Mouse (Mus musculus) stomach, embryonic 14.5 days (tissue): ENCODE data around the gene Armc9. TPM values are rescaled to one million over a fixed set of nuclear protein-coding genes. Genes with fewer than 3 reads are reported as not detected.
A peak's percentile ranks its signal among the peaks of the same experiment; 100 is the strongest.

Experiments used
- ATAC-seq: fragments of 200-750 bp; cut with Nextera tagmentation; 2 replicates; pipeline ENCODE4 v1.8.0; 2017; ENCODE audit warnings: low read depth, moderate TSS enrichment; ENCODE audit not compliant: insufficient number of reproducible peaks, insufficient read depth, low FRiP score
- H3K27ac ChIP-seq: fragments of 300-500 bp; sonication (generic); 2 replicates; pipeline ENCODE4 v1.5.1; 2014; ENCODE audit warnings: mild to moderate bottlenecking, low read length, moderate library complexity, mixed read lengths
- H3K27me3 ChIP-seq: fragments of 300-500 bp; sonication (generic); 2 replicates; pipeline ENCODE4 v1.6.1; 2014; ENCODE audit warnings: low read length, control low read depth, mixed read lengths; ENCODE audit not compliant: control insufficient read depth, insufficient read depth
- H3K36me3 ChIP-seq: fragments of 300-500 bp; sonication (generic); 2 replicates; pipeline ENCODE4 v1.6.1; 2014; ENCODE audit warnings: mild to moderate bottlenecking, control low read depth, low read length, moderate library complexity, mixed read lengths; ENCODE audit not compliant: control insufficient read depth, insufficient read depth
- H3K4me1 ChIP-seq: fragments of 300-500 bp; sonication (generic); 2 replicates; pipeline ENCODE4 v1.6.1; 2014; ENCODE audit warnings: low read length, control low read depth, mixed read lengths; ENCODE audit not compliant: control insufficient read depth, insufficient read depth
- H3K4me2 ChIP-seq: fragments of 300-500 bp; sonication (generic); replicated peaks from 2 replicates; pipeline ENCODE4 v1.6.1; 2014; ENCODE audit warnings: low read depth, low read length, control low read depth
- H3K4me3 ChIP-seq: fragments of 300-500 bp; sonication (generic); 2 replicates; pipeline ENCODE4 v1.5.1; 2014; ENCODE audit warnings: low read depth, low read length, control low read depth
- H3K9ac ChIP-seq: fragments of 300-500 bp; sonication (generic); replicated peaks from 2 replicates; pipeline ENCODE4 v1.6.1; 2014; ENCODE audit warnings: low read depth, mild to moderate bottlenecking, control low read depth, low read length, moderate library complexity, mixed read lengths
- H3K9me3 ChIP-seq: fragments of 300-500 bp; sonication (generic); 2 replicates; pipeline ENCODE4 v1.6.1; 2016; ENCODE audit warnings: low read depth, low read length, control low read depth; ENCODE audit not compliant: control insufficient read depth
- WGBS: fragments of 180-500 bp; shearing (Covaris S2); extraction: QIAGEN DNeasy Blood & Tissue Kit; methylation state at CpG from one replicate; pipeline ENCODE4 v1.1.7; 2014; 5-methylcytosine and 5-hydroxymethylcytosine counted together
- polyA plus RNA-seq: library from polyadenylated mRNA; unstranded; fragments of >200 nt; fragmentation: Nextera tagmentation; extraction: Ambion mirVana; gene quantifications from 2 replicates; pipeline ENCODE4 v1.2.1, GENCODE M21; 2014

Gene Armc9
- polyA plus RNA-seq, 1 experiment from 2014 or later: 30.1 TPM

DNA sequence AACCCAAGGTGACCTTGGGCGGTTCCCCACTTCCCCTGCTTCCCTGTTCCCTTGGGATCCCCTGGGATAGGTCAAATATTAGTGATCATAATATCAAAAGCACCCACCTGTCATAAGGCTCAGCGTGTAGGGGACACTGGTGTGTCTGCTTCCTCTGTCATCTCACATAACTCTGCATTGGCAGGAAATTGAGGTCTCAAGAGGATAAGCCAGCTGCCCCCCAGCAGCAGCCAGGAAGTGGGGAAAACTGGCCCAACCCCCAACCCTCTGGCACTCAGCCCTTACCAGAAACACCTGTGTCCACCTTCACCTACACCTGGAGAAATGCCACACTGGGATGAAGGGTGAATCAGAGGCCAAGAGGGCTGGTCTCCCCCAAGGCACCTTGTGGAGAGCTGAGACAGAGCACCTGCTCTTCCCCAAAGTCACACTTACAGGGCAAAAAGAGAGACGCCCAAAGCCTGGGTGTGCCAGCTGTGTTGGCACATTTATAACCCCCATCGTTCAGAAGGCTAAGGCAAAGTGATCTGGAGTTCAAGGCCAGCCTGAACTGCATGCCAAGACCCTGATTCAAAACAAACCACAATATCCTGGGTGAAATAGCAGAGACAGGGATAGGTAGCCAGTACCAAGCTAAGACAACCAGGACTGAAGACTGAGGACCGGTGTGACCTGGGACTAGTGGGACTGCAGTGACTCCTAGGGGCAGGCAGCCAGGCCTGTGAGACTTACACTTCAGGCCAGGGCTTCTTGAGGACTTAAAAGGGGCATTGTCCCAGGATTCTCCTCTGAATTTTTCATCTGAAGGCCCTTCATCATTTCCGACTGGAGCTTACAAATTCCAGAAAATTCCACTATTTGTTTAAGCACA lies 146.9 kb downstream of the Armc9 start:
- H3K4me2 ChIP-seq: no peak overlapping the region
- no peaks in the 10 kb centered on the region for H3K9me3 ChIP-seq
- WGBS: 49% methylated on average over 6 of the region's 6 CpGs
- no peaks in the 10 kb centered on the region for H3K36me3 ChIP-seq
- H3K4me1 ChIP-seq: 0 out of 2 replicates have a peak, but pooled peaks cover 7% of the 10 kb centered on the region
- H3K27me3 ChIP-seq: peaks cover 8% of the 10 kb centered on the region; the same call in 1 of the 2 replicates
- H3K4me3 ChIP-seq: no peak overlapping the region
- no peak overlapping the region for H3K9ac ChIP-seq
- ATAC-seq: no peak
- no peak overlapping the region for H3K27ac ChIP-seq

DNA sequence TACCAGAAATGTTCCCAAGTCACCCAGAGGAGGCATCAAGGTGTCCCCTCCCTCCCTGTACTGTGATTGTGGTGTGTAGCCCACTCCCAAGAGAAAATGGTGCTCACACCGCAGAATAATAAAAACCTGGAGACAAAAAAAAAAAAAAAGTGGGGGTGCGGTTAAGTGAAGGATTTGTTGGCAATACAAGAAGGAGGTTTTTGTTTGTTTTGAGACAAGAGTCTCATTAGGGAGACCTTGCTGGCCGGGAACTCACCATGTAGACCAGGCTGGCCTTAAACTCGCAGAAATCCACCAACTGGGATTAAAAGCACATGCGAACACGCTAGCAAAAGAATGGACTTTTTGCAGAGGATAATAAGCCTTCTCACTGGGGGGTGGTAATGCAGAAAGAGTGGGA lies 148.0 kb downstream of the Armc9 start, which contains the start of gene B3gnt7:
B3gnt7 (plus strand) TSS at position 301 of the 400 bp plus-strand sequence.
- Histone ChIP-seq H3K9ac (peak within 1 kb of the TSS; percentile 36), H3K9me3 (no peaks in the 10 kb centered on the region), H3K4me1 (0 out of 2 replicates have a peak, but pooled peaks cover 7% of the 10 kb centered on the region), H3K36me3 (no peaks in the 10 kb centered on the region), H3K27ac (no peak within 1 kb of the TSS), H3K27me3 (peaks cover 8% of the 10 kb centered on the region; the same call in 1 of the 2 replicates), H3K4me3 (peak within 1 kb of the TSS; percentile 65), H3K4me2 (peak within 1 kb of the TSS; percentile 99)
- no peak for ATAC-seq
- WGBS: 29% methylated on average over 6 of the region's 6 CpGs

DNA sequence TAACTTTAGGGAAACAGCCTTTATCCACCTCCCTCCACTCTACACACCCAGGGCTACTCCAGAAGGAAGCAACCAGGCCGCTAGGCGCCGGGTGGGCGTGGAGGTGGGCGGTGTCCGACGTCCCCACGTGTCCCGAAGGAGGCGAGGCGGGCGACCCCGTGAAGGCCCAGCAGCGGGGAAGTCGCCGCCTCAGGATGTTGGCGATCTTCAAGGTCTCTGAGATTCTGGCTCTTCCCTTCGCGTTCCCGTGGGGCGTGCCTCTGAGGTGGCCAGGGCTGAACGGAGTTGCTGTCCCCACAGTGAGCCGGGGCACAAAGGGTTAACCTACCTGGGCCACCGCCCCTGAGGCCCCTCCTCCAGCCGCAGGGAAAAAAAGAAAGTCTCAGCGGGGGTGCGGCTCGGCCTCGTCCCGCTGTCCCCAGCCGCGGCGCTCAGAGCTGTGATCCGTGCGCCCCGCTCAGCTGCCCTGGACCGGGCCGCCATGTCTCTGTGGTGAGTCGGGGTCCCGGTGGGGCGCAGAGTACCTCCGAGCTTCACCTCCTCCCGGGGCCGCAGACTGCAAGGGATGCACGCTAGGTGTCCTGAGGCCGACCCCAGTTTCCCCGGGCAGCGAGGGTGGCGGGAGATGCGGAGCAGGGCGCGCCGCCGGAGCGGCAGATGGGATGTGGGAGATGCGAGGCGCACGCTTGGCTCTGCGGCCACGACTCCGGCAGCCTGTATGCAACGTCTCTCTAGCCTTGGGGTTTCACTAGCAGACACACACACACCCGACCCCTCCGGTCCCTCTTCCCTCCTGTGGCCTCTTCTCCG lies 148.7 kb downstream of the Armc9 start:
- peak overlapping the region; percentile 65 for H3K4me3 ChIP-seq
- H3K9ac ChIP-seq: peak overlapping the region; percentile 36
- H3K9me3 ChIP-seq: no peaks in the 10 kb centered on the region
- ATAC-seq: peak; percentile 83
- H3K27me3 ChIP-seq: peaks cover 8% of the 10 kb centered on the region; the same call in 1 of the 2 replicates
- H3K4me1 ChIP-seq: 0 out of 2 replicates have a peak, but pooled peaks cover 7% of the 10 kb centered on the region
- H3K36me3 ChIP-seq: no peaks in the 10 kb centered on the region
- peak overlapping the region; percentile 99 for H3K4me2 ChIP-seq
- no peak overlapping the region for H3K27ac ChIP-seq
- WGBS: under 1% methylated on average over 52 of the region's 65 CpGs

DNA sequence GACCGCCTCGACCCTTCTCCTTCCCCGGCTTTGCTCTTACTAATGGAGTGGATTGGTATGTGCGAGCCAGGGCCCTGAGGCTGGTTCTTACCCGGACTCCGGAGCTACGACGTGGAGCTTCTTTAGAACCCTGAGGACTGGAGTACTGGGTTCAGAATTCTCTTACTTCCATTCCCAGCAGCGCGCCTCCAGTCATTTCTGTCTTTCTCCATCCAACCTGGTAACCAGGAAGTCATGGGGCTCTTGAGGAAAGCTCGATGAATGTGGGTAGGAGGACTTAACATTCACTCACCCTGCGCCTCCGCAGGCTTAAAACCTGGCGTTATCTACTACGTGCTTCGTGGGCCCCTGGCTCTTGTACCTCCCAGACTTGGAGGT lies 149.3 kb downstream of the Armc9 start:
- Histone ChIP-seq H3K9me3 (no peaks in the 10 kb centered on the region), H3K36me3 (no peaks in the 10 kb centered on the region), H3K27me3 (peaks cover 8% of the 10 kb centered on the region; the same call in 1 of the 2 replicates), H3K27ac (no peak overlapping the region), H3K4me3 (peak overlapping the region; percentile 65), H3K9ac (peak overlapping the region; percentile 36; the same call in 1 of the 2 replicates), H3K4me2 (peak overlapping the region; percentile 99), H3K4me1 (0 out of 2 replicates have a peak, but pooled peaks cover 7% of the 10 kb centered on the region)
- ATAC-seq: no peak
- WGBS: 4% methylated on average over 16 of the region's 16 CpGs

DNA sequence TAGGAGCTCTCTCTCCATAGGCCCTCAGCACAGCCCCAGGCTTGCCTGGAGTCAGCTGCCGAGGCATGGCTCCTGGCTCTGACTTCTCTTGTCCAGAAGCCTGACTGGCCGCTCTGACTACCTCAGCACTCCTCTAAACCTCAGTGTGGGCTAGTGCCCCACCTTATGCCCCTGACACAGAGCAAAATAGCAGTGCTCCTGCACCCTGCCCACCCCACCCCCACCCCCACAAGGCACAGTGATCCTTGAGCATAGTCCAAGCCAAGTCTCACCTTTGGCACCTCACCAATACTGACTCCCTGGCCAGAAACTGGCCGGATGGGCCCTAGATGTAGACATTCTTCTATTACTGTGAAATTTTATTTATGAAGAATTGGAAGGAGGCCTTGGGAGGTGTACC lies 152.1 kb downstream of the Armc9 start:
- ATAC-seq: no peak
- Histone ChIP-seq H3K4me1 (0 out of 2 replicates have a peak, but pooled peaks cover 7% of the 10 kb centered on the region), H3K27me3 (peaks cover 8% of the 10 kb centered on the region; the same call in 1 of the 2 replicates), H3K9me3 (no peaks in the 10 kb centered on the region), H3K4me3 (no peak overlapping the region), H3K9ac (no peak overlapping the region), H3K36me3 (no peaks in the 10 kb centered on the region), H3K4me2 (no peak overlapping the region), H3K27ac (no peak overlapping the region)
- 82% methylated on average over 3 of the region's 3 CpGs for WGBS

DNA sequence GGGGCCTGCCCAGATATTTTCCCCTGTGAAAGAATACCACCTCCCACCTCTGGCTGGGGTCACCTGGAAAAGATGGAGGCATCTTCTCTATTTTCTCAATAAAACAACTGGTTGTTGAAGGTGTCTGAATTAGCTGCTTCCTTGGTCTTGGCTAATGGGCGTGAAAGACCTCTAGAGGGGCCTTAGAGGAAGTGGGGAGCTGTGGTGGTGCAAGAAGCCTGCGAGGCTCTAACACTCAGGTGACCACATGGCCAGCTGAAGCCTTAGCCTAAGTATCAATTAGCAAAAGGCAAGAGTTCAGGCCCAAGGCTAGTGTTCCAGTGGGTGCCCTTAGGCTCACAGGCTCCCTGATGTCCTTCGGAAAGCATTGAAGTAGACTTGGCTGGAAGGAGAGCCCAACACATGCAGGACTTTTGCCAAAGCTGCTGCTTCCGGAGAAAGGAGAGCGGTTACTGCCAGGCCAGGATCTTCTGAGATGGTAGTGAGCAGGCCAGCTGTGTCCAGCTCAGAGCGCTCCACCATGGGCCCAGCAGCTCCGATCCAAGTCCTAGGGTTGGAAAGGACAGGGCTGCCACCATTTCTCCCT lies 152.7 kb downstream of the Armc9 start:
- H3K4me1 ChIP-seq: 0 out of 2 replicates have a peak, but pooled peaks cover 7% of the 10 kb centered on the region
- no peak overlapping the region for H3K4me2 ChIP-seq
- no peak overlapping the region for H3K27ac ChIP-seq
- H3K27me3 ChIP-seq: peaks cover 8% of the 10 kb centered on the region; the same call in 1 of the 2 replicates
- 92% methylated on average over 7 of the region's 7 CpGs for WGBS
- ATAC-seq: no peak
- H3K9me3 ChIP-seq: no peaks in the 10 kb centered on the region
- H3K4me3 ChIP-seq: no peak overlapping the region
- no peak overlapping the region for H3K9ac ChIP-seq
- no peaks in the 10 kb centered on the region for H3K36me3 ChIP-seq

DNA sequence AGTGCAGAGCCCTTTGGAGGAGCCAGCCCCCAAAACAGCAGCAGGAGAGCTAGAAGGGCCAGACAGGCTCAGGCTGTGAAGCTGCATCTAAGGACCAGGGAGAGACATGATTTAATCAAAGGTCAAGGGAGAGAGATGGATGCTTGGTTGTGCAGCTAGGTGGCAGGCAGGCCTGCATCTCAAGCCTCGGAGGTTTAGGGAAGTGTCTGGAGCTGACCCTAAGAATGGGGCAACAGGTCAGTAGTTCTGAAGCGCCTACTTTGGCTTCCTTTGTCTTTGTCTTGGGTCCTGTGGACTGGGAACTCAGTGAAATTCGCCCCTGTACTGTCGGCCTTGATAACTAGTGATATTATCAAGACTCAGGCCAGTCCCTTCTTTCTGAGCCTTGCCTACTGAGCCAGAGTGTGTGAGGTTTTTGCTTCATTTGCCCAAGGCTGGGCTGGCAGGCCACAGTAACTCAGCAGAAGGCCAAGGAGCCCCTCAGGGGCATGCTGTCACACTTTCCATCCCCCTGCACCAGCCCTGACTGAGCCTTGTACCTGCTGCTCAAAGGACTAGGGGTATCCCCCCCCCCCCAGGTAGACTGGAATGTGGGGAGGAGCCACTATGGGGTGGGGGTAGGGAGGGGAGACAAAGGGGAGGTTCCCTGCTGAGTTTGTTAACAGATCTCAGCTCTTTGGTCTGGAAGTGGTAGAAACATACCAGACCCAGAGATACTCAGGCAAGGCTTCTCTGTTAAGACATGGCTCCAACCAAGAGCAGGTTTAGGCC lies 153.5 kb downstream of the Armc9 start:
- ATAC-seq: no peak

More for the DNA sequence above, 153.5 kb downstream of the Armc9 start:
- Histone ChIP-seq H3K4me2 (no peak overlapping the region), H3K9me3 (no peaks in the 10 kb centered on the region), H3K27ac (no peak overlapping the region), H3K9ac (no peak overlapping the region), H3K27me3 (peaks cover 8% of the 10 kb centered on the region; the same call in 1 of the 2 replicates), H3K4me1 (0 out of 2 replicates have a peak, but pooled peaks cover 2% of the 10 kb centered on the region), H3K4me3 (no peak overlapping the region), H3K36me3 (no peaks in the 10 kb centered on the region)
- 43% methylated on average over 4 of the region's 4 CpGs for WGBS
